Mouse (Mus musculus): ENCODE data around the gene Mkrn2.

DNA sequence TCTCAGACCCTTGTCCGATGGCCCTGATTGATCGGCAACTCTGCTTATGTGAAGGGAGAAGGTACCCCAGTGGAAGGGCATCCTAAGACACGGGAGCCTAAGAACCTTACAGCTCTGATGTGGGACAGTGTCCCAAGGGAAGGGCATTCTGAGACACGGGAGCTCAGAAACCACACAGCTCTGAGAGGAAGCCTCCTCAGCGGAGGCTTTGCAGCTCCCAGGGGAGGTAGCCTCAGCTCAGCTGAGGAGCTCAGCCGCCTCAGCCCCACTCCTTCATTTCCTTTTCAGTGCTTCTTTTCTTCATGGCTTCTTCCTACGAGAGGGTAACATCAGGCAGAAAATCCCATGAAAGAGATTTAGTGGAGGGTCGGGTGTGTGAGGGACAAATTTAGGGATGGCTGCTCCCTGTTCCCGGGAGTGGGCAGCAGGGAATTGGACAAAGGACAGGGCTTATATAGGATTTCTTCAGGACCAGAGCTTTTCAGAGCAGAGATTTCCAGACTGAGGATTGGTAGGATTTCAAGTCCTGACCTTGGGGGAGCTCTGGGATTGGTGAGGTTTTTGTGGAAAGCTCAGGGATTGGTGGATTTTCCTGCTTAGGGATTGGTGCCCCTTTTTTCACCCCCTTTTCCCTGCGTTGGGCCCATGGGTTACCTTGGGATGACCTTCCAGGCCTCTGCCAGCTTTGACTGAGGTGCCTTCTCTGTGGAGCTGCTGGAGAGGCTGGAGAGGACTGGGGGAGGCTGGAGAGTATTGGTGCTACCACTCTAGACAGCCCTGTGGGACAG lies 19.2 kb upstream of the Mkrn2 start:
- TF ChIP-seq POLR2A (IDR thresholded peaks at IDR 0.05; ENCODE audit: low read depth, low read length) (no peak), CTCF (IDR thresholded peaks at IDR 0.05; ENCODE audit: extremely low read depth, insufficient read depth, insufficient read length, insufficient replicate concordance) (no peak)

All from spleen, adult 2 months (tissue).